In the genomic region with DNA sequence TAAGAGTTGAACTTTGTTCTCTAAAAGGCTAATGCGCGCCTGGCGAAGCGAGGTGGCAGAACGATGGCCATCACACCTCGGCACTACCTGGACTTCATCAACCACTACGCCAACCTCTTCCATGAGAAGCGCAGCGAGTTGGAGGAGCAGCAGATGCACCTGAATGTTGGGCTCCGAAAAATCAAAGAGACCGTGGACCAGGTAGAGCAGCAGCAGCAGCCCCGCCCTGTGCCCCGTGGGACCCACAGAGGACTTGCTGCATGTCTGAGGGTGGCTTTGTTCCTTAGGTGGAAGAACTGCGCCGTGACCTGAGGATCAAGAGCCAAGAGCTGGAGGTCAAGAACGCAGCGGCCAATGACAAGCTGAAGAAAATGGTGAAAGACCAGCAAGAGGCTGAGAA, we compare ENCODE assay signal across 27 mouse cellular contexts. TPM values are rescaled to one million over a fixed set of nuclear protein-coding genes. Genes with fewer than 3 reads are reported as not detected.
"Had no signal": no experiment of that assay in that cellular context is flagged by ENCODE, and none has a peak within 500 bp of the region (broad histone marks: within the 10 kb centered on the region; RNA-seq: fewer than 3 reads in every experiment).

No protein-coding gene starts in this region.

- DNase-seq: heart, postnatal 10 days; heart, postnatal 14 days; heart, postnatal 36 days; kidney, adult 11 months; kidney, adult 18-20 months; kidney, adult 2 months; kidney, adult 8-10 months; kidney, adult 9 months; kidney, postnatal 10 days; kidney, postnatal 14 days; kidney, postnatal 25 days; kidney, postnatal 36 days; kidney, postnatal 4 days; layer of hippocampus, adult 9-11 months; layer of hippocampus, postnatal 36 days had no signal

RNA-seq across cellular contexts. Expression of gene 1700001K19Rik, which starts 31.0 kb away (rescaled TPM):
- total RNA-seq: heart, postnatal 10 days; heart, postnatal 14 days; heart, postnatal 25 days; heart, postnatal 36 days; hematopoietic stem cell, adult 5-6 weeks; hindbrain, postnatal 0 days; layer of hippocampus, adult 18-20 months; layer of hippocampus, adult 2 months; layer of hippocampus, adult 8-10 months; layer of hippocampus, postnatal 10 days; layer of hippocampus, postnatal 14 days; layer of hippocampus, postnatal 25 days; layer of hippocampus, postnatal 36 days; left cerebral cortex, adult 18-20 months; left cerebral cortex, adult 2 months; left cerebral cortex, adult 8-10 months had no signal
